Mouse (Mus musculus) gastrocnemius, adult 18-20 months (tissue): ENCODE measurements around the gene Snapc1. TPM values are rescaled to one million over a fixed set of nuclear protein-coding genes. Genes with fewer than 3 reads are reported as not detected.

Experiments used
- DNase-seq: peaks from one replicate; pipeline ENCODE4 v3.0.0; 2021; ENCODE audit warnings: low spot score
- total RNA-seq, 2 experiments: library from RNA; stranded (reverse); gene quantifications; 2 replicates each; pipeline ENCODE4 v1.2.3; 2021

Gene Snapc1
- total RNA-seq, 2 experiments from 2014 or later: 4.7 to 8.5 TPM

- no peak for DNase-seq
Measured at GRCm38 (mm10) chr12:73988393-73989008, 24.2 kb downstream of the Snapc1 start.

- peak; percentile 59 for DNase-seq
Measured at GRCm38 (mm10) chr12:73989594-73989993, 25.3 kb downstream of the Snapc1 start.

- DNase-seq: no peak
Measured at GRCm38 (mm10) chr12:73996906-73997296, 32.6 kb downstream of the Snapc1 start.

GRCm38 (mm10) chr12:73997297-73998127 lies 33.2 kb downstream of the Snapc1 start, which contains the start of gene Syt16:
Gene Syt16 (plus strand): TSS chr12:73997661.
- no peak for DNase-seq

- DNase-seq: no peak
Measured at GRCm38 (mm10) chr12:73998128-73998456, 33.8 kb downstream of the Snapc1 start.

- DNase-seq: no peak
Measured at GRCm38 (mm10) chr12:74002449-74002848, 38.2 kb downstream of the Snapc1 start.

GRCm38 (mm10) chr12:74009448-74009911 lies 45.2 kb downstream of the Snapc1 start:
- peak; percentile 18 for DNase-seq

GRCm38 (mm10) chr12:74013739-74014138 lies 49.5 kb downstream of the Snapc1 start:
- peak; percentile 77 for DNase-seq

GRCm38 (mm10) chr12:74014739-74015270 lies 50.5 kb downstream of the Snapc1 start:
- DNase-seq: peak; percentile 35

- no peak for DNase-seq
Measured at GRCm38 (mm10) chr12:74015491-74015890, 51.2 kb downstream of the Snapc1 start.

GRCm38 (mm10) chr12:74023260-74023659 lies 59.0 kb downstream of the Snapc1 start:
- no peak for DNase-seq

- no peak for DNase-seq
Measured at GRCm38 (mm10) chr12:74024912-74025311, 60.6 kb downstream of the Snapc1 start.

Other genes starting within 250 kb of the Snapc1 start
- gene Hif1a, start 63.1 kb upstream of the Snapc1 start, total RNA-seq: 10 to 100 TPM; 10.5 to 17.9 TPM
- 1 to 10 TPM; 2.1 to 2.2 TPM for gene Gm49321, start 26.8 kb upstream of the Snapc1 start, total RNA-seq
- gene Syt16, start 33.2 kb downstream of the Snapc1 start, total RNA-seq: not detected